Mouse (Mus musculus): ENCODE measurements around the gene Obp2b.
A peak's percentile ranks its signal among the peaks of the same experiment; 100 is the strongest.
"Not testable (repeated sequence)": the region's sequence is repeated elsewhere in the genome, so short reads cannot be mapped to it uniquely, and the experiment has no call there.

Obp2b gene

DNA sequence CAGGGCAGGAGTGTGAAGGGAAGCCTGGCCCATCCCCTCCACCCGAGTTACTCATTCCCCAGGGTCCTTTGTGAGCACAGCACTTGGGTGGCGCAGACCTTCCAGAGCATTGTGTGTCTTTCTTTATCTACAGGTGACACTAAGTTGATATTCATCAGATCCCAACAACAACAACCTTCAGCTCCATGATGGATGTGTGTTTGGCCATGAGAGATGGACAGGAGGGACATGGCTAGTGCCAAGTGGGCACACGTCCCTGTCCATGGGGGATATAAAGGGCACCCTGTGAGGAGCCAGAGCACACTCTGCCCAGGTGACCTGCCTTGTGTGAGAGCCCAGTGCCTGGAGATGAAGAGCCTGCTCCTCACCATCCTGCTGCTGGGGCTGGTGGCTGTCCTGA is at the start of gene Obp2b:
TSS of gene Obp2b (plus strand) at position 301 of the 400 bp plus-strand sequence.
- not testable (repeated sequence) for DNase-seq (ENCODE audit: low read depth, low spot score)

DNA sequence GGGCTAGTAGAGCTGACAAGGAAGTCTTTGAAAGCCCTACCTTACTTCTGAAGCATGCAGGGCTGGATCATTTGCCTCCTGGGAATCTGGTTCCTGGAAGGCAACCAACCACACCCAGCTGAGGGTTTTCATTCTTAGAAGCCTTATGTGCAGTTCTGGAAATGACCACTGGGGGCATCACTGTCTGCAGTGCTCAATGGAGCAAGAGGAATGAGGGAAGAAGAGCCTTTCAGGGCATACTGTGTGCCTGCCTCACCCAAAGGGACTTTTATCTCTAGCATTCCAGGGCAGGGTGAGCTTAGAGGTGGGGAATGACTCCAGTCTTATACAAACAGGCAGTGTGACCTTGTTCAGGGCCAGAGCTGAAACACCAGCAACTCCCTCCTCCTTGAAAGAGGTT is 42.2 kb upstream of the Obp2b start:
- DNase-seq (ENCODE audit: low read depth, low spot score), result peak; percentile 34

DNA sequence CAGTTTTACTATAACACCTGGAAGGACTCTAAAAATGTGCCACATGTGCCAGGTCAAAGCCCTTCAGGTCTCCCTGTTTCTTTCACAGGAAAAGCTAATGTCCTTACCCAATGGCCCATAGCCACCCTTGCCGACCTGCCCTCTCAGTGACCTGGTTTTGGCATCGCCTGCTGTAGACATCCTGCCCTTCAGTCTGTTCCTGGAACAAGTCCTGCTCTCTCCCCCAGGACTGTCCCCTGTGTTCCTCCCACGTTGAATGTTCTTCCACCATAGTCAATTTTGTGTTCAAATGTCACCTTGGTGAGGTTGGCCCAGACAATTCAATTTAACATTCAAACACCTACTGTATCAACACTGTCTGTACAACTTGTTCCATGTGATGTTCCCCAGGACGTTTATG is 39.9 kb upstream of the Obp2b start:
- no peak for DNase-seq (ENCODE audit: low read depth, low spot score)

DNA sequence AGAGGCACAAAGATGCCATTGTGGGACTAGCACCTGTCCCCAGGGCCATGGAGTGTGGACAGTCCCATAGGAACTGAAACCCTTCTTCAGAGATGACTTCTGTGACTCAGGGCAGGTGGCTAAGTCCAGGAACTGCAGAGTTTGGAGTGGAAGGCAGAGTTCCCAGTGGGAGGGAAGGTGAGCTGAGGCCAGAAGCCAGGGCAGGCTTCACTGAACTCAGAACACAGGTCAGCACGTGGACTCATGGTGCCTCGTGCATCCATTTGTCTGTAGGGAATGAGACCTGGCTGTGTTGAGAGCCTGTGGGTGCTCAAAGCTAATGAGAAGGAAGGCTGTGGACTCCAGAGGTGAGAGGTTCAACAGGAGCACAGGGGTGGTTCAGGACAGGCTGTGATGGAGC is 38.1 kb upstream of the Obp2b start:
- no peak for DNase-seq (ENCODE audit: low read depth, low spot score)

DNA sequence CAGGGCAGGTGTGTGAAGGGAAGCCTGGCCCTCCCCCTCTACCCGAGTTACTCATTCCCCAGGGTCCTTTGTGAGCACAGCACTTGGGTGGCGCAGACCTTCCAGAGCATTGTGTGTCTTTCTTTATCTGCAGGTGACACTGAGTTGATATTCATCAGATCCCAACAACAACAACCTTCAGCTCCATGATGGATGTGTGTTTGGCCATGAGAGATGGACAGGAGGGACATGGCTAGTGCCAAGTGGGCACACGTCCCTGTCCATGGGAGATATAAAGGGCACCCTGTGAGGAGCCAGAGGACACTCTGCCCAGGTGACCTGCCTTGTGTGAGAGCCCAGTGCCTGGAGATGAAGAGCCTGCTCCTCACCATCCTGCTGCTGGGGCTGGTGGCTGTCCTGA is 37.1 kb upstream of the Obp2b start, which contains the start of gene Obp2a:
TSS of gene Obp2a (plus strand) at position 301 of the 400 bp plus-strand sequence.
- DNase-seq (ENCODE audit: low read depth, low spot score), result not testable (repeated sequence)

DNA sequence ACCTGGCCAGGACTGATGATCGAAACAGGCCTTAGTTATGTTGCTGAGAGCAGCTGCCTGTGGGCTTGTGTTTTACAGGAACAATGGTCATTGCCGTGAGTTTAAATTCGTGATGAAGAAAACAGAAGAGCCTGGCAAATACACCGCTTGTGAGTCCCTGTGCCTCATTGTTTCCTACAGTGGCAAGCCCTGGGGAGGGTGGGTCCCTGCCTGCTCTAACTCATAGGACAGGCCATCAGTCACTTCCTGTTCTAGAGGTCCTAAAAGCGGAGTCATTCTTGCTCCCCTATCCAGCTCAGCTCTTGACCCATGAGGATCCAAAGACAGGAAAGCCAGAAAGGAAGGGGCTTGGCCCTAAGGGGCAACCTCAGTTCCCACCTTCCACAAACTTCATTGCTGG is 35.8 kb upstream of the Obp2b start:
- DNase-seq (ENCODE audit: low read depth, low spot score), result no peak

DNA sequence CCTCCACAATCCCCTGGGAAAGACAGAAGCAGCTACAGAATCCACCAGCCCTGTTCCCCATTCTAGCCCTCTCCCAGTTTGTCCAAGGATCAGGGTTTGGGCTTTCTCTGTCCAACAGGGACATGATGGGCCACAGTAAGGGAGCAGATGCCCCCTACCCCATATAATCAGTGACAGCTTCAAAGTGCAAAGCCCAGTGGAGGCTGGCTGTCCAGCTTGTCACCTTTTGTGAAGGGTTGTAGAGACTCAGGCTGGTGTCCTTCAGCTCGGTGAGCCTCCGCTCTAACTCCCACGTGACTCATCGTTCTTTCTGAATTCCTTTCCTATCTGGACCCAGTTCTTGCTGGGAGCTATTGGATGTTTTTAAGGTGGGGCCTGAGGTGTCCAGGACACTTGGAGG is 33.1 kb upstream of the Obp2b start:
- DNase-seq (ENCODE audit: low read depth, low spot score), result no peak

DNA sequence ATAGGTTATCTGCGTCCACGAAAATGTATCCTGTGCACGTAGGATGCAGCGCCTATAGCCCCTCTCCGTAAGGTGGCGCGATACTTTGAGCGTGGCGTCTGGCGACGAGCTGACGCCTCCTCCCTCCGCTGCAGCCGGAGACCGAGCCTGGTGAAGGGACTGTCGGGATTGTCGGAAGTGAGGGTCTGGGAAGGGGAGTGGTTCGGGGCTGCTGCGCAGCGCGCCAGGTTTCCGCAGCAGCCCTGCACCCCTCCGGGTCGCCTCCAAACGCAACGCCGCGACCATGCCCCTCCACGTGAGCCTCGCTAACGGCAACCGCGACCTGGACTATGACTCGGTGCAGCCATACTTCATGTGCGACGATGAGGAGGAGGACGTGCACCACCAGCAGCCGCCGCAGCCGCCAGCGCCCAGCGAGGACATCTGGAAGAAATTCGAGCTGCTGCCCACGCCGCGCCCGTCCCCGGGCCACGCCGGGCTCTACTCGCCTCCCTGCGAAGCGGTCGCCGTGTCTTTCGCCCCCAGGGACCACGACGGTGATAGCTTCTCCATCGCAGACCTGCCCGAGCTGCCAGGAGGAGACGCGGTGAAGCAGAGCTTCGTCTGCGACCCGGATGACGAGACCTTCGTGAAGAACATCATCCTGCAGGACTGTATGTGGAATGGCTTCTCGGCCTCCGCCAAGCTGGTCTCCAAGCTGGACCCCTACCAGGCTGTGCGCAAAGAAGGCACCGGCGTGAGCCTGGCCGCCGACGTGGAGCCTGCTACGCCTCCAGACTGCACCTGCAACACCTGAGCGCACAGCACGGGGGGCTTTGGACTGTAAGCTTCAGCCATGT is 29.9 kb upstream of the Obp2b start, which contains the start of gene Bmyc:
TSS of gene Bmyc (plus strand) at position 97 of the 839 bp plus-strand sequence.
- peak; percentile 64 for DNase-seq (ENCODE audit: low read depth, low spot score)

DNA sequence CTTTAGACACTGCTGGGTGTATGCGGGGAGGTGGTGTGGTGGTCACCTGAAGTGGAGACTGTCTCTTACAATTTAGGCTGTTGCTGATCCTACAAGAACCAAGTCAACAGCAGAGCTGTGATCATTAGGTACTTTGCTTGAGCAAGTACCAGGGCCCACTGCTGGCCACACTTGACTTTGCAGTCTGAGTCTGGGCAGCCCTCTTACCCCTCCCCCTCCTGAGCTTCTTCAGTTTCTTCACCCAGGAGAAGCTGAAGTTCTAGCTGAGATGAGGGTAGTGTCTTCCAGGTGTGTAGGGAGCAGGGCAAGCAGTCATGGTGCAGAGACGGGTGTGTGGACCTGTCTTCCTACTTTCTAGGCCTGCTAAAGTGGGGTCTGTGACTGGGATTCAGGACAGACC is 28.7 kb upstream of the Obp2b start:
- DNase-seq (ENCODE audit: low read depth, low spot score), result peak; percentile 11

DNA sequence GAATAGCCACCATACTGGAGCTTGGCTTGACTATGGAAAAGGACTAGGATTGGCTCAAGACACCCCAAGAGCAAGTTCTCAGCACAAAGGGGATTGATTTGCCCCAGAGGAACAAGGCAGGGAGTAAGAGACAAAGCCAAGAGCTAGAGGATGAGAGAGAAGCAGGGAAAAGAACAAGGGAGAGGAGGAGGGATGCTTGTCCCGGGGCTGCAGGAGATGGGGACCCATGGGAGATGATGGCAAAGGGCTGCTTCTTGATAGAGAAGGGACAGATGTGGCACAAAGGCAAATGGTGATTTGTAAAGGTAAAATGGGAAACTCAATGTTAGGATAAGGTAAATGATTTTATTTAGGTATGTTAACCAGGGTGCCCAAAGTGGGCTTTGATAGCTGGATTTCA is 27.8 kb upstream of the Obp2b start:
- DNase-seq (ENCODE audit: low read depth, low spot score), result not testable (repeated sequence)

DNA sequence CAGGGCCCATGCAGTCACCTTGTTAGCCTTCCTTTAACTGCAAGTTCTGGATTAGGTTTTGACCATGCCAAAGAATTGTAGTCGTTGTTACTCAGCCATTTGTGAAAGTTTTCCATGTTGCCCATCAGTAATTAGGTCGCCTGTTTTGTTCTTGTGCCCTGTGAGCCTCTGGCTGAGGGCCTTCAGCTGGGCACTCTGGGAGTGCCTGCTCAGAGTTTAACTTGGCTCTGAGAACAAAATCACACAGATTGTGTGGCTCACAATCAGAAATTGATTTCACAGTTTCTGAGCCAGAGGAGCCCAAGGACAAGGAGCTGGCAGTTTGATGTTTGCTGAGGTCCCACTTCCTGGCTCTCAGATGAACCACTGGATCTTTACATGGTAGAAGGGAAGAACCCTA is 27.0 kb upstream of the Obp2b start:
- not testable (repeated sequence) for DNase-seq (ENCODE audit: low read depth, low spot score)

DNA sequence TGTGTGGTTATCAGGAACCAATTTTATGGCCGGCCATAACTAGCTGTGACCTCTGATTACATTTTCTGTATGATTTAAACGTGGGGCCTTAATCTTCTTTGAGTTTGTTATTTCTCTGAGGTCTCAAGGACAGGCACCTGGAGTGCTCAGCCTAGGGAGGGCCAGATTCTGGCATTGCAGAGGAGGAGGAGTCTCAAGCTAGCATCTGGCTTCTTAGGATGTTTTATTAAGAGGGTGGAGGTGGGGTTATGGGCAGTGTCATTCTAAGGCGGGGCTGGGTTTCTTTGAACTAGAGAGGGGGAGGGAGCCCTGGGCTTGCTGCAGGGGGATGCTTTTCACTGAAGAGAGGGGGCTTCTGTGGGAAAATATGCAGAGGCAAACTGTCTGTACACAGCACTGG is 25.2 kb upstream of the Obp2b start:
- DNase-seq (ENCODE audit: low read depth, low spot score), result not testable (repeated sequence)

DNA sequence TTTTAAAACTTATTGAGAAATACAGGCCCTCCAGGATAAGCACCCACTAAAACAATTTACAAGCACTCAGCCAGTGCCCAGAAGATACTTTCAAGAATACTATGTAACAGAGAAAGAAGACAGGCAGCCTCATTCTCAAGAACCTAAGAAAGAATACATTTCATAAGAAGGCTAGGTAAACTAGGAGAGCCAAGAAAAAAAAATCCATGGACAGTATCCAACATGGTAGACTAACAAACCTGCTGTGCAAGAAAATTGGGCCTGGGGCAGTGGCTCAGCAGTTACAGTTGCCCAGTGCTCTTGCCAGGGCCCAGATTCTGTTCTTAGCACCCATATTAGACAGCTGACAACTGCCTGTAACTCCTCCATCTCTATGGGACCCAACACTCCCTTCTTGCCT is 19.6 kb upstream of the Obp2b start:
- no peak for DNase-seq (ENCODE audit: low read depth, low spot score)

DNA sequence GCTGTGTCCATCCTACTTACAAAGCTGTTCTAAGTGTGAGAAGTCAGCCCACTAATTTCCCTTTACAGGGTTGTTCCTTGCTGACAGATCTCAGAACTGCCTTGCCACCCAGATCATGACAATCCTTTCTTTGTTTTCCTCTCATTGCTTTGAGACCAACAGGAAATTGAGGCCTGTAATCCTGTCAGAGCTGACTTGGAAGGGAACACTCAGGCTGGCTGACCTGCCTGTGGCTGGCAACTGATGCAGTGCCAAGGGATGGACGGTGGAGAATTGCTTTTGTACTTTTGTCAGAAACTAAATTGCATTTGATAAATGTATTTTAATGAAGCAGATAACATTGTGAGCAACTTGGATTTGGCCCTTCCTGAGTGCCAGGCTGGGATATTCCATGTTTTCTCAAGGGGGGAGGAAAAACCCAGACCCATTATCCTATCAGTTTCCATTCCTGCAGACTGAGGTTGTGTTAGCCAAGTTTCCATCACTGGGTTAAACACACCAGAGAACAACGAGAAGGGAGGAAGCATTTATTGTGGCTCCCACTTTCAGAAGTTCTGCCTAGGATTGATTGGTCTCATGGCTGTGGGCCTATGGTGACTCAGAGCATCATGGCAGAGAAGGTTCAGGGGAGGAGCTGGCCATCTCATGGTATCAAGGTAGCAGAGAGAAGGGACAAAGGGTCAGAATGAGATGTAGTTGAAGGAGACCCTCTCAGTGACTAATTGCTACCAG is 3.4 kb upstream of the Obp2b start:
- no peak for DNase-seq (ENCODE audit: low read depth, low spot score)

DNA sequence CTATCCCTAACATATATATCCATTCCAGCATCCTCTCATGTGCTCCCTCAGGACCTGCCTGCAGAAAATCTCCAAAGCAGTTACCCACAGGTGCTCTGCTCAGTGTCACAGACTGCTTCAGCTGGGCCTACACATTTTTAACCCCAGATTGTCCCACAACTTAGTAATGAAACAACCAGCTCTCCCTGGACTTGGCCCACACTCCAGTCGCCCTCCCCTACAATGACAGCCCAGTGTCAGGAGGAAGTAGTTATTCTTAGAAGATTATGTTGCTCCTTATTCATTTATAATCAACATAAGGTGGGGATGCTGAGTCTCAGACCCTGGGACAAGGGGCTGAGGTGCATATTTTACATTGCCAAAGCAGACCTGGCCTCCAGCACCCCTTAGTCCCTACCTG is 4.9 kb downstream of the Obp2b start:
- DNase-seq (ENCODE audit: low read depth, low spot score), result no peak

DNA sequence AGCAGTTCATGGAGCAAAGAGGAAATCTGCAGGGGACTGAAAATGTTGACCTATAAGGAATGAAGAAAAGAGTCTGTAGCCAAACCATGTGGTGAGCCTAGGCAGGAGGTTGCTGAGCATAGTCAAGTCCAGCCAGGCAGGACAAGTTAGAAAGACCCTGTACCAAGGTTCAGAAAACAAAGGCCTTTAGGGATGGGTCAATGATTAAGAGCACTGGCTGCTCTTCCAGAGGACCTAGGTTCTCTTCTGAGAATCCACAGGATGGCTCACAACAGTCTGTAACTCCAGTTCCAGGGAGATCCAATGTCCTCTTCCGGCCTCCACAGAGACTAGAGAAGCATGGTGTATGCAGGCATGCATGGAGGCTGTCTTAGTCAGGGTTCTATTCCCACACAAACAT is 17.4 kb downstream of the Obp2b start:
- DNase-seq (ENCODE audit: low read depth, low spot score), result no peak

DNA sequence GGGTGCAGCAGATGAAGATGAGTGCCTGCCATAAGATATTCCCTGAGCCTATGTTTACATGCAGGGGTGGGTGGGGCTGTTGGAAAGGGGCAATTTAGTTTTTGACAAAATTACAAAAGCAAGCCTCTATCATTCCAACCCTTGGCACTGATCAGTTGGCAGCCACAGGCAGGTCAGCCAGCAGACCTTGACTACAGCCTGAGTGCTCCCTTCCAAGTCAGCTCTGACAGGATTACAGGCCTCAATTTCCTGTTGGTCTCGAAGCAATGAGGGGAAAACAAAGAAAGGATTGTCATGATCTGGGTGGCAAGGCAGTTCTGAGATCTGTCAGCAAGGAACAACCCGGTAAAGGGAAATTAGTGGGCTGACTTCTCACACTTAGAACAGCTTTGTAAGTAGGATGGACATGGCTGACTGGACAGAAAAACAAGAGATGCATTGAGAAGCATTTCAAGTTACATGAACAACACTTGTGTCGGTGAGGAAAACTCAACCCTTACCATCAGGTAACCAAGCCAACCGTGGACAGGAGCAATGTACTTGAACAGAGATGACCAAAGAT is 21.3 kb downstream of the Obp2b start:
- DNase-seq (ENCODE audit: low read depth, low spot score), result no peak

DNA sequence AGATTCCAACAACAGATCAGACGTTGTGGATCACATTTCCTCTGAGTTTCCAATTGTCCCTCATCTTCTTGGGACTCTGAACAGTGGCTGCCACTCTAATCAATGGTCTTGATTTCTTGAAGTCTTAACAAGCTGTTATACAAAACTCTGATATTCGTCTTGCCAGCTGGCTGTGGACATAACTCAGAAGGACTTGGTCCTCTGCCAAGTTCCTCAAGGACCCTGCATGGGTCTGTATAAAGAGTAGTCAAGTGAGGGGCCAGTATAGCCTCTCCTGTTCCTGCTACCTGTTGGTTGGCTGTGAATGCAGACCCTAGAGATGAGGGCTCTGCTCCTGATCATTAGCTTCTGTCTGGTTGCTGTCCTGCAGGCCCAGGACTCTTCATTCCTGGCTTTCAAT is 28.5 kb downstream of the Obp2b start, which contains the start of gene Lcn3:
TSS of gene Lcn3 (plus strand) at position 301 of the 400 bp plus-strand sequence.
- DNase-seq (ENCODE audit: low read depth, low spot score), result no peak

DNA sequence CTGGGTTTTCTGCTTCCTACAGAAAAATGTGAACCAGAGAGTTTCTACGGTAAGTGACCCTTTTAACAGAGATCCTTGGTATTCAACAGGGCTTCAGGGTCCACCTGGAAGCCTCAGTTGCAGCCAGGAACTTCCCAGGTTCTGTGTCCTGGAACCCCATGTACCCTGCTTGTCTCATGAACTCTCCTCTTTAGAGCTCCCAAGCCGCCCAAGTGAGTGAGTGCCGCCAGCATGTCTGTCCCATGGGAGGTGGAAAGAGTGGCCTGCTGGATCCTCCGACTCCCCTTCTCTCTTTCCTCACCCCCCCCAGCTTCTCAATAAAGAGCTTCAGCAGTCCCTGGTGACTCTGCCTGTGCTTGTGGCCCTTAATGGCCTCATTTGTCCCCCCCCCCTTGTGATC is 31.0 kb downstream of the Obp2b start:
- no peak for DNase-seq (ENCODE audit: low read depth, low spot score)

DNA sequence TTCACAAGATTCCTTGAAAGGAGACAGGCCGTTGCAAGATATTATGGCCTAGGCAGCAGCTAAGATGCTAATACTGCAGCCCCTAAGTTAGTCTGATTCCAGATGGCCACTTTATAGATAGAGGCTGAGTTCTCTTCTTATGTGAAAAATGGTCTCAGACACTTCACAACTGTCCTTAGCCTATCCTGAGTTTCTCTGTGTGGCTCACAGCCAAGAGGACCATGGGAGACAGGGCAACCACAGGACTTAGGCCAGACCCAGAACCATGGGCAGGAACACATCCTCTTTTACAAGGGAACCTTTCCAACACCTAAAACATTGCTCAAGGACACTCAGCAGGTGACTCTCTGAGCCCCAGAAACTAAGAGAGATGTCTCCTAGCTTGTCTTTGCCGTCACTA is 36.7 kb downstream of the Obp2b start:
- DNase-seq (ENCODE audit: low read depth, low spot score), result no peak

DNA sequence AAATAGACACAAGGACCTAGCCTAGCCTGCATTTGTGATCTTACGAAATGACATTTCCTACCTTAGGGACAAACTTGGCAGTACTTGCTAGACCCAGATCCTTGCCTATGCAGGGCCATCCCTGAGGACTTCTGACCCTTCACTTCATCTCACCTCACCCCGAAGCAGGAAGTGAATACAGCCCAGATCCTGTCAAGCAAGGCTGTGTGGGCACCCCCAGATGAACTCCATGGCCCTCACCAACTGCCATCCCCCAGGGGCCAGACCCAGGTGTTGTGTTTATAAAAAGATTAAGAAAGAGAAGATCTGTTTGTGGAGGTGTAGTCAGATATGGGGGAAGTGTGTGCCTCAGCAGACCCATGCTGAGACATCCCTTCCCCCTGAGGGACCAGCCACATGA is 37.8 kb downstream of the Obp2b start:
- DNase-seq (ENCODE audit: low read depth, low spot score), result no peak

DNA sequence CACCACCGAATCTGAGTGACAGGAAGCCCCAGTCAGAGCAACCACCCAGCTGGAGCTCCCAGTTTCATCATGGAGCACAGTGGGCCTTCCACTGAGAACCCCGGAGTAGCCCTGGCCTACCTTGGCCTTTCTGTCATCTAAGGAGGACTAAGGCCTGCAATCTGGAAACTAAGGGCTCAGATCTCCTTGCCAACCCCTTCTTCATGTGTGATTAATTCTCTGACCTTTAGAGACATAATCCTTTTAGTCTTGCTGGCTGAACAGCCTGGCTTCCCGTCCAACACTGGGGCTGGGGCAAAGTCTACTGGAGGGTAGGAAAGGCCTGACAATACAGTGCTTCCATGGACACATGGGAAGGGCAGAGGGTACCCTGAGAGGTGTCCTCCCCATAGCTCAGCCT is 39.2 kb downstream of the Obp2b start:
- no peak for DNase-seq (ENCODE audit: low read depth, low spot score)
